ENCODE assay signal across 9 mouse cellular contexts in genomic region chr12:99374099-99374600, GRCm38 (mm10).
DNase-seq lines count a peak whose midpoint lies in the region; ATAC-seq and TF ChIP-seq lines count a peak whose summit lies in the region.
"Had no signal": no experiment of that assay in that cellular context is flagged by ENCODE, and none has a peak within 500 bp of the region (broad histone marks: within the 10 kb centered on the region; RNA-seq: fewer than 3 reads in every experiment).

No protein-coding gene starts in this region.

- no peak for TF ChIP-seq EP300 in stomach, postnatal 0 days (optimal IDR thresholded peaks at IDR 0.05)

- H3K4me1 ChIP-seq in neural tube, embryonic 13.5 days (replicated peaks), result peaks cover 68% of the 10 kb centered on the region
- peaks cover 2% of the 10 kb centered on the region; the same call in 1 of the 2 replicates for H3K4me1 ChIP-seq in stomach, postnatal 0 days (replicated peaks; ENCODE audit: control insufficient read depth, insufficient read depth)

- H3K27me3 ChIP-seq in neural tube, embryonic 13.5 days, result no peaks in the 10 kb centered on the region
- no peaks in the 10 kb centered on the region for H3K27me3 ChIP-seq in stomach, postnatal 0 days (ENCODE audit: control insufficient read depth, insufficient read depth, low read length)
- H3K27me3 ChIP-seq: stomach, embryonic 15.5 days had no signal

- DNase-seq in heart, adult 11 months, result peak; percentile 98
- DNase-seq in heart, postnatal 25 days (ENCODE audit: low spot score), result no peak
- no peak for DNase-seq in neural tube, embryonic 10.5 days (ENCODE audit: extremely low spot score, low spot score)
- peak; percentile 64 to 69 for DNase-seq in gastrocnemius, adult 8-10 months (ENCODE audit: low spot score in 2 of 2)
- DNase-seq in layer of hippocampus, postnatal 36 days, result peak; percentile 40 to 47
- no peak for DNase-seq in spleen, postnatal 36 days (ENCODE audit: low spot score in 2 of 2)
- no peak for DNase-seq in stomach, postnatal 0 days (ENCODE audit: low spot score)

- WGBS in neural tube, embryonic 13.5 days, result 70% methylated on average over 12 of the region's 12 CpGs
- 76% methylated on average over 12 of the region's 12 CpGs for WGBS in stomach, postnatal 0 days

- TF ChIP-seq CTCF in stomach, postnatal 0 days (IDR thresholded peaks at IDR 0.05; ENCODE audit: low read depth), result no peak

- peak overlapping the region; percentile 38 for H3K27ac ChIP-seq in neural tube, embryonic 13.5 days (replicated peaks)
- no peak overlapping the region for H3K27ac ChIP-seq in stomach, postnatal 0 days (replicated peaks)
- H3K27ac ChIP-seq: stomach, embryonic 15.5 days had no signal

- no peak for ATAC-seq in neural tube, embryonic 13.5 days (ENCODE audit: low read depth)
- no peak for ATAC-seq in stomach, postnatal 0 days (ENCODE audit: low FRiP score, low TSS enrichment)

- no peak overlapping the region for H3K4me3 ChIP-seq in neural tube, embryonic 13.5 days
- H3K4me3 ChIP-seq in stomach, postnatal 0 days (ENCODE audit: low read depth, low read length), result no peak overlapping the region
- H3K4me3 ChIP-seq: stomach, embryonic 15.5 days had no signal

- no peaks in the 10 kb centered on the region for H3K9me3 ChIP-seq in neural tube, embryonic 13.5 days
- H3K9me3 ChIP-seq in stomach, postnatal 0 days (ENCODE audit: control insufficient read depth, low read length), result no peaks in the 10 kb centered on the region
- H3K9me3 ChIP-seq: stomach, embryonic 15.5 days had no signal

- no peak overlapping the region for H3K9ac ChIP-seq in neural tube, embryonic 13.5 days
- no peak overlapping the region for H3K9ac ChIP-seq in stomach, postnatal 0 days (ENCODE audit: low read length)
- H3K9ac ChIP-seq: stomach, embryonic 15.5 days had no signal

- peaks cover 8% of the 10 kb centered on the region; the same call in 1 of the 2 replicates for H3K36me3 ChIP-seq in neural tube, embryonic 13.5 days
- H3K36me3 ChIP-seq in stomach, postnatal 0 days (ENCODE audit: control insufficient read depth, insufficient read depth, low read length), result no peaks in the 10 kb centered on the region

- no peak overlapping the region for H3K4me2 ChIP-seq in neural tube, embryonic 13.5 days
- no peak overlapping the region for H3K4me2 ChIP-seq in stomach, postnatal 0 days (replicated peaks; ENCODE audit: low read depth)
- H3K4me2 ChIP-seq: stomach, embryonic 15.5 days had no signal

- intact Hi-C loops in heart, postnatal 25 days (cut with DNase I), result no loop called here

Comparison
In these comparisons a context has a peak if more than half of its experiments do, and no peak if none do; other contexts are left out.
1. DNase-seq: peak in heart, adult 11 months (single experiment), gastrocnemius, adult 8-10 months (2 of 2) and layer of hippocampus, postnatal 36 days (2 of 2); none in heart, postnatal 25 days (single experiment), neural tube, embryonic 10.5 days (single experiment), spleen, postnatal 36 days (0 of 2) and stomach, postnatal 0 days (single experiment).